Mouse (Mus musculus) CH12.LX (cell line): ENCODE measurements around the gene Asic1. TPM values are rescaled to one million over a fixed set of nuclear protein-coding genes. Genes with fewer than 3 reads are reported as not detected.

Experiments used
- DNase-seq: peaks from one replicate; pipeline ENCODE4 v3.0.0-alpha.2; 2013; ENCODE audit errors: extremely low read depth
- H3K27ac ChIP-seq: 2 replicates; pipeline ENCODE4 v1.5.1; 2012; ENCODE audit warnings: low read depth, mild to moderate bottlenecking, control low read depth, moderate library complexity; ENCODE audit not compliant: insufficient read depth
- H3K27me3 ChIP-seq: replicated peaks from 2 replicates; pipeline ENCODE3; 2012; ENCODE audit warnings: inconsistent platforms
- H3K36me3 ChIP-seq, 2 experiments: replicated peaks in 1 of 2; 2 replicates each; pipeline versions ENCODE3 to v1.6.1; 2012; ENCODE audit warnings: inconsistent platforms in 1 of 2, low read length in 1 of 2, mild to moderate bottlenecking in 1 of 2, mixed read lengths in 1 of 2, moderate library complexity in 1 of 2; ENCODE audit not compliant: control insufficient read depth in 1 of 2, insufficient read depth in 1 of 2
- H3K4me1 ChIP-seq, 2 experiments: 2 replicates each; pipeline ENCODE4 v1.6.1; 2012; ENCODE audit warnings: inconsistent platforms in 1 of 2, moderate library complexity in 1 of 2; ENCODE audit not compliant: insufficient read depth in 2 of 2, control insufficient read depth in 1 of 2
- H3K4me2 ChIP-seq: 2 replicates; pipeline ENCODE4 v1.6.1; 2012; ENCODE audit warnings: low read depth, mild to moderate bottlenecking, control low read depth; ENCODE audit not compliant: poor library complexity, insufficient read depth, severe bottlenecking
- H3K4me3 ChIP-seq, 3 experiments: fragments of 150-350 bp in 1 of 3; sonication (generic) in 1 of 3; replicated peaks in 1 of 3; 2 replicates each; pipeline versions ENCODE3 to v1.5.1; 2011 to 2012; ENCODE audit warnings: low read depth in 2 of 3, low read length in 2 of 3, mild to moderate bottlenecking in 2 of 3, moderate library complexity in 2 of 3, control low read depth in 1 of 3, improper control_type of control experiment in 1 of 3, inconsistent platforms in 1 of 3, mixed read lengths in 1 of 3; ENCODE audit not compliant: poor library complexity in 1 of 3
- H3K79me2 ChIP-seq: replicated peaks from 2 replicates; pipeline ENCODE4 v1.6.1; 2012; ENCODE audit warnings: mild to moderate bottlenecking, moderate library complexity; ENCODE audit not compliant: control insufficient read depth, poor library complexity, insufficient read depth, severe bottlenecking; ENCODE audit errors: extremely low read depth
- H3K9ac ChIP-seq: 2 replicates; pipeline ENCODE4 v1.6.1; 2012; ENCODE audit warnings: low read depth, mild to moderate bottlenecking, control low read depth, moderate library complexity; ENCODE audit not compliant: insufficient read depth
- H3K9me3 ChIP-seq: replicated peaks from 2 replicates; pipeline ENCODE3; 2012; ENCODE audit warnings: low read length, inconsistent platforms, mixed read lengths
- JUND ChIP-seq: conservative IDR thresholded peaks from 2 replicates; pipeline ENCODE4 v1.6.1; 2011; ENCODE audit warnings: low read depth, low read length, improper control_type of control experiment
- MAX ChIP-seq: IDR thresholded peaks from 2 replicates; pipeline ENCODE4 v1.6.1; 2011; ENCODE audit warnings: low read length, improper control_type of control experiment
- MEF2A ChIP-seq: IDR thresholded peaks from 2 replicates; pipeline ENCODE4 v1.6.1; 2014; ENCODE audit warnings: low read depth, mild to moderate bottlenecking, inconsistent platforms, low read length, improper control_type of control experiment, borderline replicate concordance
- USF1 ChIP-seq: IDR thresholded peaks from 2 replicates; pipeline ENCODE4 v1.6.1; 2014; ENCODE audit warnings: low read depth, mild to moderate bottlenecking, inconsistent platforms, low read length, improper control_type of control experiment
- dilution Hi-C: fragments of 300-500 bp; cut with MboI; formaldehyde crosslinking; loops from 2 replicates; pipeline ENCODE4 v1.14.3; 2020; ENCODE audit warnings: low sequenced_read_pairs; ENCODE audit not compliant: extremely low pct_unique_long_range_greater_than_20kb, extremely low pct_ligation_motif_present
- in situ Hi-C: fragments of 300-500 bp; cut with MboI; formaldehyde crosslinking; loops from 3 replicates; pipeline ENCODE4 v1.14.3; 2019; ENCODE audit warnings: low sequenced_read_pairs, low pct_ligation_motif_present, low pct_unique_long_range_greater_than_20kb, mixed read lengths
- polyA plus RNA-seq: library from polyadenylated mRNA; unstranded; fragments of >175 nt; gene quantifications from 2 replicates; pipeline ENCODE4 v1.2.1, GENCODE M21; 2012; ENCODE audit warnings: low read depth; ENCODE audit not compliant: insufficient read length
- total RNA-seq, 2 experiments: library from RNA; depleted of rRNA; stranded (reverse); fragments of 300-350 nt in 1 of 2; fragments of >200 nt in 1 of 2; gene quantifications; 2 replicates each; pipeline ENCODE4 v1.2.3; 2012 to 2014

Gene Asic1
- total and polyA plus RNA-seq, 3 experiments = 0.47 to 0.94 TPM; not detected in 1

DNA sequence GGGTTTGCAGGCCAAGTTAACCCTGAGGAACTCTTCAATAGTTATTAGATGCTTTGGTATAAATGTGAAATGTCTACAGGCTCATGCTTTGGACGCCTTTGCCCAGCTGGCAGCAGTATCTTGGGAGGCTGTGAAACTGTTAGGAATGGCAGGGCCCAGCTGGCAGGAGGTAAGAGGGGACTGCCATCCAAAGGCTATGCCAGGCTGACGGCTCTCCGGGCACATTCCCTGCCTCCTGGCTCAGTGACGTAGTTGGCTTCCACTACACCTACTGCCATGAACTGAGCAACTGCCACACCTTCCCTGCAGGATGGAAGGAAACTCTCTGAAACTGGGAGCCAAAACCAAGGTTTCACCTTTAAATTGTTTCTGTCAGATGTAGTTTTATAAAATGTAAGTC is 70.1 kb downstream of the Asic1 start:
- H3K4me3 ChIP-seq = no peak overlapping the region
- no peaks in the 10 kb centered on the region for H3K27me3 ChIP-seq
- in situ Hi-C loops (no loop called here), dilution Hi-C loops (no loop called here)
- no peak overlapping the region for H3K9ac ChIP-seq
- no peaks in the 10 kb centered on the region for H3K79me2 ChIP-seq
- peaks cover 59 to 93% of the 10 kb centered on the region in 2 experiments for H3K36me3 ChIP-seq
- DNase-seq = no peak
- no peak overlapping the region for H3K27ac ChIP-seq
- no peak overlapping the region for H3K4me2 ChIP-seq
- H3K9me3 ChIP-seq = no peaks in the 10 kb centered on the region
- peaks cover 0 to 14% of the 10 kb centered on the region in 2 experiments; a peak in 2 of 4 replicates for H3K4me1 ChIP-seq
- TF ChIP-seq USF1 = no peak
- no peak for TF ChIP-seq MAX
- TF ChIP-seq MEF2A = no peak
- no peak for TF ChIP-seq JUND

Other genes with a start within 250 kb of the Asic1 start
- gene Nckap5l, start 212.6 kb upstream of the Asic1 start, total RNA-seq (2012; rRNA removed) = 0.88 and 0.89 TPM in 2 replicates
- gene Nckap5l, start 212.6 kb upstream of the Asic1 start, total RNA-seq (2014; rRNA removed) = 0.45 and 0.75 TPM in 2 replicates
- 6.6 and 6.8 TPM in 2 replicates for gene Nckap5l, start 212.6 kb upstream of the Asic1 start, polyA plus RNA-seq
- 13.4 and 14.2 TPM in 2 replicates for gene Bcdin3d, start 195.6 kb upstream of the Asic1 start, total RNA-seq (2012; rRNA removed)
- 13.8 and 15.3 TPM in 2 replicates for gene Bcdin3d, start 195.6 kb upstream of the Asic1 start, total RNA-seq (2014; rRNA removed)
- 13.8 and 16.1 TPM in 2 replicates for gene Bcdin3d, start 195.6 kb upstream of the Asic1 start, polyA plus RNA-seq
- 0.08 and 0.17 TPM in 2 replicates for gene Faim2, start 142.2 kb upstream of the Asic1 start, total RNA-seq (2012; rRNA removed)
- not detected in 2 replicates for gene Faim2, start 142.2 kb upstream of the Asic1 start, total RNA-seq (2014; rRNA removed)
- 0.03 TPM in 1 of 2 replicates, not detected in the other for gene Faim2, start 142.2 kb upstream of the Asic1 start, polyA plus RNA-seq
- gene Aqp2, start 91.3 kb upstream of the Asic1 start, total RNA-seq (2012; rRNA removed) = not detected in 2 replicates
- not detected in 2 replicates for gene Aqp2, start 91.3 kb upstream of the Asic1 start, total RNA-seq (2014; rRNA removed)
- gene Aqp2, start 91.3 kb upstream of the Asic1 start, polyA plus RNA-seq = not detected in 2 replicates
- not detected in 2 replicates for gene Aqp5, start 79.6 kb upstream of the Asic1 start, total RNA-seq (2012; rRNA removed)
- not detected in 2 replicates for gene Aqp5, start 79.6 kb upstream of the Asic1 start, total RNA-seq (2014; rRNA removed)
- not detected in 2 replicates for gene Aqp5, start 79.6 kb upstream of the Asic1 start, polyA plus RNA-seq
- gene Aqp6, start 69.0 kb upstream of the Asic1 start, total RNA-seq (2012; rRNA removed) = not detected in 2 replicates
- not detected in 2 replicates for gene Aqp6, start 69.0 kb upstream of the Asic1 start, total RNA-seq (2014; rRNA removed)
- gene Aqp6, start 69.0 kb upstream of the Asic1 start, polyA plus RNA-seq = not detected in 2 replicates
- 97.9 and 108 TPM in 2 replicates for gene Racgap1, start 18.7 kb upstream of the Asic1 start, total RNA-seq (2012; rRNA removed)
- 130 and 143 TPM in 2 replicates for gene Racgap1, start 18.7 kb upstream of the Asic1 start, total RNA-seq (2014; rRNA removed)
- 131 and 151 TPM in 2 replicates for gene Racgap1, start 18.7 kb upstream of the Asic1 start, polyA plus RNA-seq
- gene Smarcd1, start 31.8 kb downstream of the Asic1 start, total RNA-seq (2012; rRNA removed) = 17.9 and 19.9 TPM in 2 replicates
- gene Smarcd1, start 31.8 kb downstream of the Asic1 start, total RNA-seq (2014; rRNA removed) = 10.5 and 12.5 TPM in 2 replicates
- gene Smarcd1, start 31.8 kb downstream of the Asic1 start, polyA plus RNA-seq = 56.5 and 69.9 TPM in 2 replicates
- gene Gm17349, start 35.1 kb downstream of the Asic1 start, total RNA-seq (2012; rRNA removed) = 2.1 and 2.9 TPM in 2 replicates
- not detected in 2 replicates for gene Gm17349, start 35.1 kb downstream of the Asic1 start, total RNA-seq (2014; rRNA removed)
- not detected in 2 replicates for gene Gm17349, start 35.1 kb downstream of the Asic1 start, polyA plus RNA-seq
- gene Gpd1, start 47.1 kb downstream of the Asic1 start, total RNA-seq (2012; rRNA removed) = 0.17 and 0.25 TPM in 2 replicates
- 0.12 and 0.24 TPM in 2 replicates for gene Gpd1, start 47.1 kb downstream of the Asic1 start, total RNA-seq (2014; rRNA removed)
- gene Gpd1, start 47.1 kb downstream of the Asic1 start, polyA plus RNA-seq = 0.26 and 0.56 TPM in 2 replicates
- gene Cox14, start 55.2 kb downstream of the Asic1 start, total RNA-seq (2012; rRNA removed) = 112 and 140 TPM in 2 replicates
- 98.8 and 106 TPM in 2 replicates for gene Cox14, start 55.2 kb downstream of the Asic1 start, total RNA-seq (2014; rRNA removed)
- gene Cox14, start 55.2 kb downstream of the Asic1 start, polyA plus RNA-seq = 119 and 140 TPM in 2 replicates
- 45.0 and 48.9 TPM in 2 replicates for gene Cers5, start 102.5 kb downstream of the Asic1 start, total RNA-seq (2012; rRNA removed)
- gene Cers5, start 102.5 kb downstream of the Asic1 start, total RNA-seq (2014; rRNA removed) = 140 and 149 TPM in 2 replicates
- gene Cers5, start 102.5 kb downstream of the Asic1 start, polyA plus RNA-seq = 83.7 and 94.3 TPM in 2 replicates
- 16.8 and 18.7 TPM in 2 replicates for gene Lima1, start 205.1 kb downstream of the Asic1 start, total RNA-seq (2012; rRNA removed)
- 10.0 and 10.3 TPM in 2 replicates for gene Lima1, start 205.1 kb downstream of the Asic1 start, total RNA-seq (2014; rRNA removed)
- 24.4 and 26.9 TPM in 2 replicates for gene Lima1, start 205.1 kb downstream of the Asic1 start, polyA plus RNA-seq